ENCODE assay signal across 18 mouse cellular contexts in genomic region chr5:128984536-128984935, GRCm38 (mm10). TPM values are rescaled to one million over a fixed set of nuclear protein-coding genes. Genes with fewer than 3 reads are reported as not detected.
"Had no signal": no experiment of that assay in that cellular context is flagged by ENCODE, and none has a peak within 500 bp of the region (broad histone marks: within the 10 kb centered on the region; RNA-seq: fewer than 3 reads in every experiment).

No protein-coding gene starts in this region.

- H3K27ac ChIP-seq: liver, embryonic 14.5 days; macrophage; midbrain, embryonic 10.5 days; midbrain, embryonic 12.5 days; neural tube, embryonic 13.5 days; neural tube, embryonic 15.5 days had no signal

- H3K4me3 ChIP-seq: midbrain, embryonic 10.5 days; midbrain, embryonic 12.5 days; myocyte; neural tube, embryonic 13.5 days; neural tube, embryonic 15.5 days had no signal

- DNase-seq: lung, adult 18-20 months; lung, embryonic 14.5 days; lung, postnatal 10 days; midbrain, embryonic 14.5 days; retina, postnatal 1 day; spleen, adult 18-20 months; thymus, adult 18-20 months; thymus, postnatal 14 days; thymus, postnatal 36 days had no signal

- ATAC-seq: midbrain, embryonic 16.5 days had no signal

RNA-seq across cellular contexts. Expression of gene Rimbp2, which starts 31.2 kb away (rescaled TPM):
- total RNA-seq: megakaryocyte progenitor cell, adult 5-6 weeks had no signal
